Mouse (Mus musculus) ES-E14 (cell line): ENCODE measurements around the gene Ankzf1. TPM values are rescaled to one million over a fixed set of nuclear protein-coding genes. Genes with fewer than 3 reads are reported as not detected.

Experiments
- DNase-seq: peaks from one replicate; pipeline ENCODE4 v3.0.0-alpha.2; 2013; ENCODE audit warnings: low read depth, low spot score
- H3K27ac ChIP-seq: 2 replicates; pipeline ENCODE4 v1.5.1; 2012; ENCODE audit warnings: low read depth, mild to moderate bottlenecking, low read length, moderate library complexity, mixed read lengths; ENCODE audit not compliant: poor library complexity, insufficient read depth, severe bottlenecking
- H3K36me3 ChIP-seq: 2 replicates; pipeline ENCODE4 v1.6.1; 2012; ENCODE audit warnings: mild to moderate bottlenecking, low read length, moderate library complexity, mixed read lengths; ENCODE audit not compliant: control insufficient read depth, poor library complexity, insufficient read depth, severe bottlenecking
- H3K4me1 ChIP-seq, 2 experiments: fragments of 150-350 bp in 1 of 2; sonication (generic) in 1 of 2; 2 replicates each; pipeline ENCODE4 v1.6.1; 2012; ENCODE audit warnings: low read length in 2 of 2, mild to moderate bottlenecking in 1 of 2, mixed read lengths in 1 of 2; ENCODE audit not compliant: control insufficient read depth in 2 of 2, insufficient read depth in 2 of 2, poor library complexity in 1 of 2
- H3K4me3 ChIP-seq, 2 experiments: fragments of 150-350 bp in 1 of 2; sonication (generic) in 1 of 2; 2 replicates each; pipeline ENCODE4 v1.5.1; 2012; ENCODE audit warnings: low read length in 2 of 2, low read depth in 1 of 2, mild to moderate bottlenecking in 1 of 2, mixed read lengths in 1 of 2; ENCODE audit not compliant: insufficient read depth in 1 of 2, poor library complexity in 1 of 2, severe bottlenecking in 1 of 2
- H3K9ac ChIP-seq: 2 replicates; pipeline ENCODE4 v1.6.1; 2012; ENCODE audit warnings: low read depth, mild to moderate bottlenecking, low read length, mixed read lengths; ENCODE audit not compliant: poor library complexity, insufficient read depth, severe bottlenecking
- H3K9me3 ChIP-seq: fragments of 150-350 bp; sonication (generic); 2 replicates; pipeline ENCODE4 v1.6.1; 2012; ENCODE audit warnings: low read depth, mild to moderate bottlenecking, low read length; ENCODE audit not compliant: control insufficient read depth, insufficient read depth
- CHD2 ChIP-seq: IDR thresholded peaks from 2 replicates; pipeline ENCODE4 v1.6.1; 2014; ENCODE audit warnings: mild to moderate bottlenecking, low read depth, low read length, inconsistent platforms
- HCFC1 ChIP-seq: IDR thresholded peaks from 2 replicates; pipeline ENCODE4 v1.6.1; 2012; ENCODE audit warnings: low read length, inconsistent platforms, borderline replicate concordance; ENCODE audit not compliant: insufficient read depth
- MAFK ChIP-seq: IDR thresholded peaks from 2 replicates; pipeline ENCODE4 v1.6.1; 2014; ENCODE audit warnings: mild to moderate bottlenecking, low read depth, low read length, inconsistent platforms; ENCODE audit not compliant: insufficient read depth
- ZC3H11A ChIP-seq: IDR thresholded peaks from 2 replicates; pipeline ENCODE4 v1.6.1; 2012; ENCODE audit warnings: low read depth, mild to moderate bottlenecking, inconsistent platforms, low read length, borderline replicate concordance
- ZNF384 ChIP-seq: IDR thresholded peaks from 2 replicates; pipeline ENCODE4 v1.6.1; 2012; ENCODE audit warnings: low read depth, low read length, inconsistent platforms
- in situ Hi-C, 2 experiments: fragments of 600-800 bp; cut with MboI; formaldehyde crosslinking; loops; one replicate each; pipeline ENCODE4 v1.15.1; 2025; ENCODE audit warnings: low sequenced_read_pairs in 2 of 2, inconsistent platforms in 1 of 2; ENCODE audit not compliant: unreplicated experiment in 2 of 2
- total RNA-seq: library from RNA; depleted of rRNA; stranded (reverse); fragments of 300-350 nt; gene quantifications from 2 replicates; pipeline ENCODE4 v1.2.3, GENCODE M21; 2012

The Ankzf1 gene
- total RNA-seq, 1 experiment: 23.0 TPM

DNA sequence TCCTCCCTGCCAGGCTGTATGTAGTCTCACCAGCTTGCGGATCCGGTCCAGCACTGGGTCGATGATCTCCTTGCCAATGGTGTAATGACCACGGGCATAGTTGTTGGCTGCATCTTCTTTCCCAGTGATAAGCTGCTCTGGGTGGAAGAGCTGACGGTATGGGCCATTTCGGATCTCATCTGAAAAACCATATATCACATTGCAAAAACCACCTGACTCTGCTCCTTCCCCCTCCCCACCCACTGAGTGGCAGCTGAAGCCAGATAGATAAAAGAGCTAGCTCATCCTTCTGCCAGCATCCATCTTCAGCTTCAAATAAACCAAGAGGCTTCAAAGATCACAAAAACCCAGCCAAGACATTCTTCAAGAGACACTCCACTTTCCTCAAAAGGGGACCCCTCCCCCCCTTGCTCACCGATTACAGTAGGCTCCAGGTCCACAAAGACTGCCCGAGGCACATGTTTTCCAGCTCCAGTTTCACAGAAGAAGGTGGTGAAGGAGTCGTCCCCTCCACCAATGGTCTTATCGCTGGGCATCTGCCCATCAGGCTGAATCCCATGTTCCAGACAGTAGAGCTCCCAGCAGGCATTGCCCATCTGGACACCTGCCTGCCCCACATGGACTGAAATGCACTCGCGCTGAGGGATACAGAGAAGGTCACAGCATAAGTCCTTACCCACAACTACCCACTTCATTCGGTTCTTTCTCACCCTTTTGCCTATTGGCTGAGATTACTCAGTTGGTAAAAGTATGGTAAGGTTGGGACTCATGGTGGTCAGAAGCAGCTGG lies 25.0 kb downstream of the Ankzf1 start:
- Histone ChIP-seq H3K36me3 (peaks cover 44% of the 10 kb centered on the region), H3K27ac (no peak overlapping the region), H3K4me3 (no peak overlapping the region; a peak in 1 of 4 replicates), H3K4me1 (peaks cover 13 to 28% of the 10 kb centered on the region in 2 experiments), H3K9me3 (no peaks in the 10 kb centered on the region), H3K9ac (peak overlapping the region; percentile 4; the same call in 1 of the 2 replicates)
- DNase-seq: no peak
- no peak for TF ChIP-seq ZC3H11A
- in situ Hi-C loops: no loop called here

- no peak for DNase-seq
- Histone ChIP-seq H3K4me3 (peak overlapping the region; percentile 70 to 97), H3K36me3 (peaks cover 39% of the 10 kb centered on the region), H3K9me3 (no peaks in the 10 kb centered on the region), H3K9ac (peak overlapping the region; percentile 74), H3K4me1 (peaks cover 13 to 27% of the 10 kb centered on the region in 2 experiments), H3K27ac (no peak overlapping the region)
- no peak for TF ChIP-seq MAFK
- no peak for TF ChIP-seq ZNF384
- in situ Hi-C loops: no loop called here
These were observed 25.9 kb downstream of the Ankzf1 start for GRCm38 (mm10) chr1:75217893-75218226.

DNA sequence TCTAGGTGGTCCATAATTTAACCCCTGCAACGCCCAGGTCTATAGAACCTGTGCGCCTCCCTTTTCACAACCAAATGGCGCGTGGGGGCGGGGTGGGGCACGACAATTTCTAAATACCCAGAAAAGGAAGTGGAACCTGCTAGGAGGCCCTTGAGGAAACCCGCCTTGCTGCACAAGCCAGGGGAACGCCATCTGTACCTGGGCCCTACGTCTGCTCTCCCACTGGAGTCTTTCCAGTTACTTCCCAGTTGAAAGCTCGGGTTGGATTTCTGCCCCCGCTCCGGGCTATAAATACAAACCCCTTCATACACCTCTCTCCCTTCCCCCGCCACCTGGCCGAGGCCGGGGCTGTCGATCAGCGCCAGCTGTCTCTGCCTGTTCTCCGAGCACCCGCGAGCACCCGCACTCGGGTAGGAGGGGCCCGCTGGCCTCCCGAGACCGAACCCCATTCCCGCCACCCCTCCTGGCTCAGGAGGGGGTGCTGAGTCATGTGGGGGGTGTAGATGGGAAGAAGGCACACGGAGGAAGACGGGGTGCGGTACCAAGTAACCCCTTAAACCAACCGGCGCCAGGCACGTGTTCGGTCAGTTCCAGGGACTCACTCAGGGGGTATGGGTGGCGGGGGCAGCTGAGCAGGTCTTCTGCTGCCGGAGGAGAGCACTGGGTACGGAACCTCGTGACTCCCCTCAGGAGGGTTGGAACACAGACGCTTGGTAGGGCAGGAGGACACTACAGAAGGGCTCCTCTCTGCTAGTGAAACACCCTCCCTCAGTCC lies 26.5 kb downstream of the Ankzf1 start:
- in situ Hi-C loops: no loop called here
- no peak for TF ChIP-seq CHD2
- no peak for TF ChIP-seq ZNF384
- TF ChIP-seq MAFK: 0 out of 2 replicates have a peak, but pooled peaks have one; percentile 2
- no peak for TF ChIP-seq ZC3H11A
- no peak for TF ChIP-seq HCFC1
- H3K27ac ChIP-seq: no peak overlapping the region
- H3K4me1 ChIP-seq: peaks cover 11 to 29% of the 10 kb centered on the region in 2 experiments
- no peak for DNase-seq
- H3K36me3 ChIP-seq: peaks cover 37% of the 10 kb centered on the region
- peak overlapping the region; percentile 74 for H3K9ac ChIP-seq
- peak overlapping the region; percentile 70 to 97 for H3K4me3 ChIP-seq
- no peaks in the 10 kb centered on the region for H3K9me3 ChIP-seq

DNA sequence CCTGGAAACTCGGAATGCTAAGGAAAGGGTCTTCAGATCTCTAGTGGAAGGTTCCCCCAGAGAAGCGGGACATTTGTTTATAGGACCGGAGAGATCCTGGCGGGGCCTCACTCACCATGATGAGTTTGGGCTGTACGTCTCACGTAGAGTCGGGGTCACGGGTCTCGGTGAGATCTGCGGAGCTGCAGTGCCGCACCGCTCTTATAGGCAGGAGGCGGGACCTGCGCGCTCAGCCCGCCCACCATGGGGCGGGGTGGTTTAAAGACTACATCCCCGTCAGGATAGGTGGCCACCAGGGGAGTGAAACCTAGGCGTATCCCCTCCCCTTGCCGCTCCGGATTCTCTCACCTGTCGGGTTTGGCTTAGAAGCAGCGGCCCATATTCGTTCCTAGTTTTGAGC lies 27.1 kb downstream of the Ankzf1 start:
- H3K9ac ChIP-seq: peak overlapping the region; percentile 74
- in situ Hi-C loops: no loop called here
- DNase-seq: peak; percentile 78
- H3K4me1 ChIP-seq: peaks cover 12 to 29% of the 10 kb centered on the region in 2 experiments
- peaks cover 31% of the 10 kb centered on the region for H3K36me3 ChIP-seq
- 0 out of 2 replicates have a peak, but pooled peaks have one; percentile 1 for TF ChIP-seq MAFK
- no peak for TF ChIP-seq CHD2
- no peak overlapping the region for H3K27ac ChIP-seq
- peak overlapping the region; percentile 70 to 97 for H3K4me3 ChIP-seq
- no peaks in the 10 kb centered on the region for H3K9me3 ChIP-seq

DNA sequence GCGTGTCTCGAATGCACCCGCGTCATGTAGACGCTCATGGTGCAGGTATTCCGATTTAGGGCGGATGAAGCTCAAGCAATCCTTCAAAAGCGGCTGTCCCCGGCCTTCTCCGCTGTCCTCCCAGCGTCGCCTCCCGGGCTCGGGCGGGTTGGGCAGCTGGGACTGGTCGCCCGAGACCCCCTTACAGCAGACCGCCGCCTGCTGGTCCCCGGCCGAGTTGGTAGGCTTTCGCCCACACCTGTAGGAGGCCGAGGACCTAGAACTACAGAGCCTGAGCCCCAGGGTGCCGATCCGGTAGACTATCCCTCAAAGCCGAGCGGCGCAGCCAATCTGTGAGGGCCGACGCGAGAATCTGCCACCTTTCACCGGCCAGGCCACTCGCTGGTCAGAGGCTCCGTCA lies 27.6 kb downstream of the Ankzf1 start, which contains the start of gene Tuba4a:
Gene Tuba4a, minus strand, starts transcription at position 335 of the 400 bp plus-strand sequence.
- H3K9ac ChIP-seq: peak within 1 kb of the TSS; percentile 74
- peaks cover 27% of the 10 kb centered on the region for H3K36me3 ChIP-seq
- TF ChIP-seq ZC3H11A: no peak
- TF ChIP-seq ZNF384: no peak
- no peak for TF ChIP-seq MAFK
- no peak for TF ChIP-seq HCFC1
- TF ChIP-seq CHD2: no peak
- in situ Hi-C loops: no loop called here
- peak within 1 kb of the TSS; percentile 70 to 97 for H3K4me3 ChIP-seq
- no peak within 1 kb of the TSS for H3K27ac ChIP-seq
- H3K9me3 ChIP-seq: no peaks in the 10 kb centered on the region
- H3K4me1 ChIP-seq: peaks cover 12 to 28% of the 10 kb centered on the region in 2 experiments
- no peak for DNase-seq
